Mouse (Mus musculus) gastrocnemius, adult 18-20 months (tissue): ENCODE measurements at regions not wholly inside any gene's neighbourhood (a gene's known extent, or its start where the extent isn't known, plus 50 kb on each side); places are given as distances from the start of the nearest gene placed in this dataset.
A peak's percentile ranks its signal among the peaks of the same experiment; 100 is the strongest.

ENCODE experiments used
- DNase-seq: peaks from one replicate; pipeline ENCODE4 v3.0.0; 2021; ENCODE audit warnings: low spot score

DNA sequence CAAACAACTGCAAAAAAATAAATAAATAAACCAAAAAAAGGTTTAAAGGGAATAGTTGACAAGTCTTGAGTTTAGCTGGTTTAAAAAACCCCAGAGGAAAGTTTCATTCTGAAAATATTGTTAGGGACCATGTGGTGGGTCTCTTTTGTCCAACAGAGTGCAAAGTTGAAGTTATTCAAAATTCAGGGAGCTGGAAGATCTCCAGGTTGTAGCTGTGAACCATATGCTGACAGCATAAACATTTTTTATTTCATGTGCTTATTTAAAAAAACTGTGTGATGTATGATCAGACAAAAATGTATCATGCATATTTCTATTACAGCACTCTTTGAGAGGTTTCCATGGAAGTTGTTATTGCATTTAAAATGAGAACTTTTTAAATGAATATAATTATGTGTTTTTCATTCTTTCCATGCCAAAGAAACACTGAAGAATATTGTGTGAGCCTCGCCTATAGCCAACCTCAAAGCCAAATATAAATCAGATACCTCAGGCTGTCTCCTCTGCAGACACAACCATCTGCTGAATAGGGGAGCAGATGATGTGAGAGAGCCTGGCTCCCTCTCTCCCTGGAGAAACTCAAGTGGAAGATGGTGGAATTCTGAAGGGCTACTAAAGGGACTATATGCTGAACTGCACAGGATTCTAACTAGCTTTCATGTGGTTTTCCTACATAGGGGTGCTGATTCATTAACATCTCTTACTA, 413.4 kb upstream of the Impad1 start:
- DNase-seq, result no peak

DNA sequence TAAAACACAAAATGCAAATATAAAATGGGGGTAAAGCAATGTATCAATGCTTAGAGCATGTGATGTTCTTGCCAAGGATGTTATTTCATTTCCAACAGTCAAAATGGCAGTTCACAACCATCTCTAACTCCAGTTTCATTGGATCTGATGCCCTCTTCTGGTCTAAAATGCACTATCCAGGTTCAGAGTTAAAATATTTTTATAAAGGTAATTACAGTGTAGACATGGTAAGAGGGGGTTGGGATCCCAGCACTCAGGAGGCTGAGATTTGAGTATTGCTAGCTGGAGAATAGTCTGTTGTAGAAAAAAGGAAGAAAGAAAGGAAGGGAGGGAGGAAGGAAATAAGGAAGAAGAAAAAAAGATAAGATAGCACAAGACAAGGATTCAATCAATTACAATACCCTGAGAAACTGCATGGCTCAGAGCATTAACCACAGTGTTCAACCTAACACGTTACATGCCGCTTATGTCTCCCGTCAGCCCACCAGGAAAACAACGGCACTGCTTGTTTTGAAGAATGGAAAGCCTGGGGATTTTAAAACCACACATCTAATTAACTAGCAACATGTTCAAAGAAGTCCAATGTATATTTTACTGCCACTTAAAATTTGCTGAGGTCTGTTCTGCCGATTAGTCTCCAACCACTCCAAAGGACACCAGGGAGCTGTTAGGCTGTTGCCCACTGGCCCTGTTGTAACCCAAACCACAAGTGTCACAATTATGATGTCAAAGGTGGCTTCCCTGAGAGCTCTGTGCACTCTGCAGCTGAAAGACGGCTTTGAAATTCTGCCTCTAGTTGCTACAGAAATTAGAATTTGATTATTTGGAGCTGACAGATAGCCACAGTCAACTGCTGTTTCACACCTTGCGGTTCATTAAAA, 412.4 kb upstream of the Impad1 start:
- no peak for DNase-seq

DNA sequence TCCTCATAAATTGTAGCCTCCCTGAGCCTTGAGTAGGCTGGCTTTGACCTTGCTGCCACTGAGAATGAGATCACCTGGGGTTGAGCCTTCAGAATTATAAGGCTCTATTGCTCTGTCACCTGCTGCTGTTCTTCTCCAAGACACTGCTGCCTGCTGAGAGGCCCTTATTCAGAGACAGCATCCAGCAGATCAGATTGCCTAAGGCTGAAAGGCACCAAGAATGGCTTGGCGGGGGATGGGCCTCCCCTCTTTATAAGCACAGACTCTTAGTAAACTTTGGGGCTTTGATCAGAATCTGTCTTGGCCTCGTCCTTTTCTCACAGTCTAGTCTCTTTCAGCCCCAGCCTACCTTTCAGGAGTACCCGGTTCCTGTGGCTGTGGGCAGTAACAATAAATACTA, 401.1 kb upstream of the Impad1 start:
- no peak for DNase-seq

DNA sequence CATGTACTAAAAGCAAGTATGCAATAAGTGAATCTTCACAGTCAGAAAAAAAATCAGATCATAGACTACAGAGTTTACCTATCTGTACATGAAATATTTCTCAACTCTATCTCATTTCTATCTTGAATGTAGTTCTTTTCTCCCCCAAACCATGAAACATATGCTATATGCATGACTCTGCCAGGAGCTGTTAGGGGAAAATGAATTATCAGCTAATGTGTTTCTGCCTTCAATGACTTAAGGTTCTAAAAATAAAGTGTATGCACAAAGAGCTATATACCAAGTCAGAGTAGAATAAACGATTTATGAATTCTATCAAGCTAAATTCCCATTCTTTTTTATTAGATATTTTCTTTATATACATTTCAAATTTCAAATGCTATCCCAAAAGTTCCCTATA, 388.4 kb upstream of the Impad1 start:
- no peak for DNase-seq

DNA sequence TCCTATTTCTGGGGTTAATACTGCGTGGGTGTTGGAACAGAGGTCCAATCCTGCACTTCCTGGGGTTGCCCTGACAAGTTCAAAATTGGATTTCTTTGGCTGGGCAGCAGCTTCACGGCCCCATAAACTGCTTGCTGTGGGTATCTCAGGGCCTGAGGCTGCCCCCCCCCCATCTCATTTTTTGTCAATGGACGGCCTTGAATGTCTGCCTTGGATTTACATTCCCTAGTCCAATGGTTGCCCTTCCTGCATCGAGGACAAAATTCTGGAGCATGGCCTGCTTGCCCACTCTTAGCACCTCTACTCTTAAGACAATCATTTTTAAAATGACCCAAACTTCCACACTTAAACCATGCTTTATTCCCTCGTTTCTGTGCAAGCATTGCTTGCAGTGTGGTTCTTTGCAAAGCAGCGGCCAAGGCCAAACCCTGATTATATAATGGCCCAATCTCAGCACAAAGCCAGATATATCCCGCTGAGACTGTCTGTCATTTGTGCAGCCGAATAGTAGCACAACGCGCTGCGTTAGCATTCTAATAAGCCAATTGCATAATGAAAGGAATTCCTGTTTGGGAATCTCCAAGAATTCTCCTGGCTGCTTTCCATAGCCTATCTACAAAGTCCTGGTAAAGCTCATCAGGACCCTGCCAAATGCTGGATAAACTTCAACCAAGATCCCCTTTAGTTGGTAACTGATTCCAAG, 386.0 kb upstream of the Impad1 start:
- DNase-seq, result no peak

DNA sequence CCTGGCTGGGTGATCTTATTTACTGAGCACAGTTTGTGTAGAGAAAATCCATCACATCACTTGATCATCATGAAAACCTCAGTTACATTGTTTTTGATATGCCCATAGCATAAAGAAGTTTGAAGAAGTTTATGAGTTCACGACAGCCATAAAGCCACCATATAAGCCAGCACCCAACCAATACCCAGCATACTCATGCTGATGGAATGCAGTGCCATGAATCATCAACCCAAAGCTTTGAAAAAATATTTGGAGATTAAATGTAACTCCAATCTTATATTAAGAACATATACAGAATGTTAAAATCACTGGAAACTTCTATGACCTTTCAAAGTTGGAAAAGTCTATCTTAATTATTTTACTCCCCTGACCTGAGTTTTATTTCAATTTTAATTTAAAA, 372.1 kb upstream of the Impad1 start:
- DNase-seq, result no peak

DNA sequence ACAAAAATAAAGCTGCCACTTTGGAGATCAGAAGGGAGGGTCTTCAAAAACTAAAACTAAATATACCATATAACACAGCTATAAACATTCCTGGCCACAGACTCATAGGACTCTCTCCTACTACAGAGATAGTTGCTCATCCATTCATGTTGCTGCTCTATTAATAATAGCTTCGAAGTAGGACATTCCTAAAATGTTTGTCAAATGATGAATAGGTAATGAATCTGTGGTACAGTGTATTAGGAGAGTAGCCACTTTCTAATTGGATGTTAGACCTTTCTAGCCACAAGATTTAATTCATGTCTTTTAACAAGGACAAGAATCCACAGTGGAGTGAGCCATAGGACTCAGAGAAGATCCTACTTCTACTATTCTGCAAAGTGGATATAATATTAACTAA, 367.8 kb upstream of the Impad1 start:
- no peak for DNase-seq

DNA sequence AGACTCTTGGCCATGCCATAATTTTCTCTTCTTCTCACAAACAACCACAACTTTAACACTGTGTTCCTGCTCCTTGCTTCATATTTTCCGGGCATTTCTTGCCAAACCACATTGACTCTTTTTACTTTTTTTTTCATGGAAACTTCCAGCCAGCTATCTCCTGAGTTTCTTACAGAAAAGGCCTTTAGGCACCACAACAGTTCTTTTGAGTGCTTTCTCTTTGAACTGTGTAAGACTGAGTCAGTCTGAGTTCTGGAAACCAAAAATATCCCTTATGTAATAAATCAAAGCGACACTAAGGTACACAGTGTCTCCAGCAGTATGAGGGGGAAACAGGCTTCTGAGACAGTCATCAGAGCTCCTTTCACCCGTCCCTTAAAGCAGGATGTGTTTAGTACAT, 337.6 kb upstream of the Impad1 start:
- DNase-seq, result peak; percentile 36

DNA sequence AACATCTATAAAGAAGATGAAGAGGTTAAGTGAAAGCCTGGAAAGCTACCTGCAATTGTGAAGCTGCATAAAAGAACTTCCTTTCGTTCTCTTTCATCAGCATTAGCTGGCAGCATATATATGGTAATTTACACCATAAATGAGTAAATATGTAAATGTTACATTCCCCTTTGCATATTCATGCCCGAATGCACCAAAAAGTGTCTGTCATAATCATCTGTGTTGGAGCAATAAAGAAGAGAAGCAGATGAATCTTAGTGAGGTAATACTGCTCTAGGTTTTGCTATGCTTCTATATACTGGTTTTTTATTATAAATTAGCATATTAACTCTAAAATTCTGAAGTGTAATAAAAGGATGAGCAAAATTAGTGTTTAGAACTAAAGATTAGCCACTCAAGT, 332.9 kb upstream of the Impad1 start:
- no peak for DNase-seq

DNA sequence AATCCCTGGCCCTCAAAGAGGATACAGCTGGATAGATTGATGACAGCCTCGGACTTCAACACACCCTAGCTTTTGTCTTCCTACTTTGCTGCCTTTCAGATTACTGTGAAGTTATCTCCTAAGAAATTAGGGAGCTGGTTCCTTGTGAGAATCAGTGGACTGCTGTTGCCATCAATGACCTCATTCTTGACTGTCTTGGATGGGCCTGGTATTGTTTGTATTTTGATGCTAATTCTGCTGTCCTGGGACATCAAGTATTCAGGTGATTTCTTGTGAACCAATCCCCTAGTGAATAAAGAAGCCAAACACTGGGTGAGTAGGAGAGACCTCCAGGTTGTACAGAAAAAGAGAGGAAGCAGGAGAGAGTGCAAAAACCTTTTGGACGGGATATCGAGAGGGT, 305.3 kb upstream of the Impad1 start:
- no peak for DNase-seq

DNA sequence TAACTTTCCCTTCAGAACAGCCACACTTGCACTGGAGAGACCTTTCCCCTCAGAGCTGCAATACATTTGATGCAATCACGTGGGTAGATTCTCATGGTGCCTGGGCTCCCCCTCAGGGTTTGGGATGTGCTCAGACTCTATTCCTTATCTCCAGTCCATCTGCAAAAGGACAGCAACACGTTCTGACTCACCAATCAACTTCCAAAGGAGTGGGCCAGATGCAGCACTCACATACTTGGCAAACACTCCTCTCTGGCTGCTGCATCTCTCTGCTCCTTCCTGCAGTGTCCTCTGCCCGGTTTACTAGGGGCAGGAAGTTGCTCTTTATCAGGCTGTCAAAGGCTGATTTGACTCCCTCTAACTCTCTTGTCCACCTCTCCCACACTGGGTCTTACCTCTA, 285.6 kb upstream of the Impad1 start:
- DNase-seq, result no peak

DNA sequence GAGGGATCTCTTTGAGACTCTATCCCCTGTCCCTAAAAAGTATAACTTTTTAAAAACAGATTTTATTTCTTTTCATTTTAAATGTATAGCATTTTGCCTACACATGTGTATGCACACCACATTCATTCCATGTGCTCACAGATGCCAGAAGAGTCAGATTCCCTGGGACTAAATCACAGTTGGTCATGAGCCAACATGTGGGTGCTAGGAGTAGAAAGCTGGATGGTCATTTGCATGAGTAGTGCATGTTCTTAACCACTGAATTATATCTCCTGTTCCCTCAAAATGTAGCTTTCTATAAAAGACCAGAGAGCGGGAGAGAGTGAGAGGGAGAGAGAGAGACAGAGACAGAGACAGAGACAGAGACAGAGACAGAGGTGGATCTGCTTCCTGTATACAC, 281.6 kb upstream of the Impad1 start:
- no peak for DNase-seq

DNA sequence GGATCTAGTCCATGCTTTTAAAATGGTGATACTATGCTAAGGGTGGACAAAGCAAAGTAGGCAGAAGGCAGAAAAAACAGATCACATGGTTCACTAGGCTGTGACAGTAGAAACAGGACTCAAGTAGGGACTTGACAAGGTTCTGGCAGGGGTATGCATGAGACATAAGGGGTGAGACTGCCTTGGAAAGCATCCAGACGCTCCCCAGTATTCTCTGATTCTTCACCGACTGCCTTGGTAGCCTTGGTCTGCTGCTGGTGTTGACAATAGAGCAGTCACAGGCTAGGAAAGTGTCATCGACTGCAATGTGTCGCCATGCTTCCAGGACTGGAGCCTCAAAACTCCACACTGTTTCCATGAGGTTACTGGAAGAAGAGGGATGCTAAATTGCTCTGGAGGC, 278.1 kb upstream of the Impad1 start:
- no peak for DNase-seq

DNA sequence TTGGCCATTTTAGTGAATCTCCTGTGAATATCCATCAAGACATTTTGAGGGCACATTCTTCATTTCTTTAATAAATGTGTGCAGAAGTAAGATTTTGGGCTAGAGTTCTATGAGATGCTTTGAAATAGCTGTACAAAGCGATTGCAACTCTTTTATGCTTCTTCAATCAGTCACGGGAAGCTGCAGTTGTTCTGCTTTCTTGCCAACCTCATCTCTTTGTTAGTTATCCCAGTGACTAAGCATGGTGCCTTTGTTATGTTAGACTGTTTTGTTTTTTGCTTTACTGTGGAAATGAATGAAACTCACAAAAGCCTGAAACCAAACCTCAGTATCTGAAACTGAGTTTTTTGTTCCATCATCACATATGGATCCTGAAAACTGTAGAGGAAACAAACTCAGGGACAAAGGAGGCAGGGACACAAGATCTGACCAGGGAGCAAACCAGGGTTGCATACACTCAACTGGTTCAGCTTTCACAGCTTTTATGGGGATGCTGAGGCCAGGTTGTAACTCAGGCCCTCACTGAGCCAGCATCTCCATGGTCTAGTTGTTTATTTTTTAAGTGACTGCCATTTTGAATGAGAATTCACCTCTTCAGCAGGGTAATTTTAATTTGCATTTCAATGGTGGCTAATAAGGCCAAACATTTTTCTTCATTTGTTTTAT, 266.3 kb upstream of the Impad1 start:
- no peak for DNase-seq

DNA sequence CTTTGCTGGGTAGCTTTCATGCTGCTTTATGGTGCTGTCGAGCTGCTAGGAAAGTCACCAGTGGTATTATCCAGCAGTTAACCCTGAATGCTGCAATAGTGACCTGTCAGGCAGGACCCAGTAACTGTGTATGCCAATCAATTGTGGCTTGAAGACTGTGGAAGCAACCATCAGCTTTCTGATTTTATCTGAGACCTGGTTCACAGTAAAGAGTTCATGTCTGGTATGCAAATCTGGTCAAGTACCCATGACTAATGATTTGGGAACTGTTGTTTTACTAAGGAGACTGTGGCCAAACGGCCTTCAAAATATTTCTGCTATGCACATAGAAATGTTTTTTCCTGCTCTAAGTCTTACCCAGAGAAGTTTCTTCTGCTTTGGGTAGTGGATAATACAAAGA, 236.8 kb upstream of the Impad1 start:
- DNase-seq, result no peak

DNA sequence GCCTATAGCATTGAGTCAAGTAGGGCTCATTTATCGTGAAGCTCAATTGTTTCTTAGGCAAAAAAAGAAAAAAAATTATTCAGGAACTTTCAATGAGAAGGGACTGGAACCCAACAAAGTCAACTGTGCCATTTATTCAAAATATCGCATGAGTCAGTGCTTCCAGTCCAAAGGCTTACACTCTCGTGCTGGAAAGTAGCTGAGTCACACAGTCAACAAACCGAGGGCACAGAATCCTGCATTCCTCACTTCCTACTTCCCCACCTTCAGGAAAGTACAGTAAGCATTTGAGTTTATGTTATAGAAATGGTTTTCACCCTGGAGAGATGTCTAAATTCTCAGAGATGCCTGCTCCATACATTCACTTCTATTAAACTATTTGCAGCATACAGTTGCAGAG, 194.3 kb upstream of the Impad1 start:
- no peak for DNase-seq

DNA sequence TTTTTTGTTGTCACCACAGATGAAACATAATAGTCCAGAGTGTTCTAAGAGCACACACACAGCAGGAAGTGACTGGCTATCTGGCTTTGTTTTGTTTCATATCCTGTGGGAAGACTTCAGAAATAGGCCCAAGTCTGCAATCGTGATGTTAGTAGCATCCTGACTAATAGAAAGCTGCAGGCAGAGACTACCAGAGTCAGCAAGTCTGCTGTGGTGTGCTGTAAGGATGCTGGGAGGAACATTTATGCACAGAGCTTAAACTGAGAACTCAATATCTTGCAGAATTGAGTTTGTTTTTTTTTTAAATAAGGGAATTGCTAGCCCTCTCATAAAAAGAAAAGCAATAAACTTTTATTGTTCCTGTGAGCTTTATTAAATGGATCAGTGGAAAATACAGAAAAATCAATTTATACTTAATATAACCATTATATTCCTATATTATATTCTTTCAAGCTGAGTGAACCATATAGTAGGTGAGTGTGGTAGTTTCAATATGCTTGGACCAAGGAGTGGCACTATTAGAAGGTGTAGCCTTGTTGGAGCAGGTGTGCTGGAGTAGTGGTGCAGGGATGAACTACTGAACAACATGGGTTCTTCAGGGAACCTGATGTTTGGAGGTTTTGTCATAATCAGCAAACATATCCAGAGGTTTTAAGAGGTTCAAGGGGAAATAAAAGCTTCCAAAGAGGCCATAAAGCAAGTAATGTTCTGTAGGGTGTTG, 190.5 kb upstream of the Impad1 start:
- DNase-seq, result no peak

DNA sequence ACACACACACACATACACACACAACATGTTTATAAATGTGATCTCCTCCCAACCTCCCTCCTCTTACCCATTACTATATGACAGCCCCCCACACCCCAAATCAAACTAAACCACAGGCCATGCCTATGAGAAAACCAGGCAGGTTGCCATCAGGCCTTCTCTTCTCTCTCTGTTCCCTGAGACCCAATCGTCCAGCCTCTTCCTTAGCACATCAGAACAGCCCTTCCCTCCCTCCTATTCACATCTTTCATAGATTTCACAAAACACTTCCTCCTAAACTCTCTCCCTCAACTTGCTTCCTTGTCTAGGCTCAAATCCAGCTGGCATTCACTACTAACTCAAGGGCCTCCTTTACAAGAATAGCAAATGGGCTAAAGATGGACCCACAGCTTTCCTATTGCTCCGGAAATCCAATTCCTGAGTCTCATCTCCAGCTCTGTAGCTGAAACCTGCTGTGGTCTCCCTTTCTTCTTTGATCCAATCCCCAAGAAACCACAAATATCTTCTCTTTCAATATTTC, 178.7 kb upstream of the Impad1 start:
- no peak for DNase-seq

DNA sequence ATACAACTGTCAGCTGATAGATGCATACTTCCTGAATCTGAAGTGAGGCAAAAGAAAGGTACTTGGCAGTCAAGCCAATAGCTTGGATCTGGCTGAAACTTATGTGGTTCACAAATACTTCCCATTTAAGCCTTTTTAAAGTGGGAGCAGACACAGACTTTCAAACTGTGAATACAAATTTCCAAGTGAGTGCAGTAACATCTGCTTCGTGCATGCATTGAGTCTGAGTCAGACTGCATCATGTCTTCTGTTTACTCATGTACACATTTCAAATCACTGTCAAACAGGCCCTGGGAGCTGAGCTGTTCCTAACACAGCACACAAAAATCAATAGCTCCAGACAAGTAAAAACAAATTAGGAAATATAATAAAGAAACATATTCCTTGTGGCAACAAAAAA, 155.8 kb upstream of the Impad1 start:
- DNase-seq, result no peak

DNA sequence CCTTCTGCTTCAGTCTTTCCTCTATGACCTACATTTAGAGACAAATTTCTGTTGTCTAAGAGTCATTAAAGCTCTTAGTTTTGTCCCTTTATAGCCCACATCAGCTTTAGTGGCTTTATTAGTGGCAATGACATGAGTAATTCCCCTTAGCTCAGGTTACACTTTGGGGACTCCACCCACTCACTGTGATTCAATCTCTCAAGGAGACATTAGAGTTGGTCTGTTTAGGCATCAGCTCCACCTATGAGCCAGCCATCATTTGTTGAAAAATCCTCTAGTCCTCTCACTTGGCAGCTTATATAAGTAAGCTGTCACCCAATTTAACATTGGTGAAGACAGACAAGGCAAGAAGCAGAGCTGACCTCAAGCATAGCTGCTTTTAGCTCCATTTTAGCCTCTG, 151.3 kb upstream of the Impad1 start:
- no peak for DNase-seq

DNA sequence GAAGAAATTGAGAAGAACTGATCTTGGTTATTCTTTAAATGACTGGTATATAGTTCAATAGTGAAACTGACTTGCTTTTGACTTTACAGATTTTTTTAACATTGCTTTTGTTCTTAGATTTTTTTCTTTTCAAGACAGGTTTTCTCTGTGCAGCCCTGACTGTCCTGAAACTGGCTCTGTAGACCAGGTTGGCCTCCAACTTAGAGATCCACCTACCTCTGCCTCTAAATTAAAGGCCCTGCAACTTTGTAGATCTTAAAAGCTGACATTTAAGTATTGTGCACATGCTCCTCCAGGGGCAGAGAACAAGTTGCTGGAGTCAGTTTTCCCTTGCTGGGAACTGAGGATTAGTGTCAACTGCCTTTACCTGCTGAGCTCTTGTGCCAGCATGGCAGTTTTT, 132.6 kb upstream of the Impad1 start:
- DNase-seq, result no peak
